Mouse (Mus musculus) heart, embryonic 14.5 days (tissue): ENCODE results near the gene Trpc4ap. TPM values are rescaled to one million over a fixed set of nuclear protein-coding genes. Genes with fewer than 3 reads are reported as not detected.

ENCODE experiments used
- ATAC-seq: fragments of 200-750 bp; cut with Nextera tagmentation; 2 replicates; pipeline ENCODE4 v1.8.0; 2017; ENCODE audit warnings: low read depth, moderate TSS enrichment; ENCODE audit not compliant: insufficient number of reproducible peaks, insufficient read depth, low FRiP score
- H3K27ac ChIP-seq, 2 experiments: fragments of 200-500 bp in 1 of 2; fragments of 300-500 bp in 1 of 2; sonication (generic) in 1 of 2; replicated peaks in 1 of 2; 2 replicates each; pipeline ENCODE4 v1.5.1; 2012 to 2014; ENCODE audit warnings: low read depth in 2 of 2, low read length in 2 of 2, control low read depth in 1 of 2, mild to moderate bottlenecking in 1 of 2, mixed read lengths in 1 of 2; ENCODE audit not compliant: control insufficient read depth in 1 of 2, insufficient read depth in 1 of 2
- H3K27me3 ChIP-seq: fragments of 300-500 bp; sonication (generic); 2 replicates; pipeline ENCODE4 v1.6.1; 2014; ENCODE audit warnings: mild to moderate bottlenecking, low read length, control low read depth; ENCODE audit not compliant: control insufficient read depth, insufficient read depth
- H3K36me3 ChIP-seq: fragments of 300-500 bp; sonication (generic); 2 replicates; pipeline ENCODE4 v1.6.1; 2014; ENCODE audit warnings: mild to moderate bottlenecking, control low read depth, low read length, mixed read lengths; ENCODE audit not compliant: control insufficient read depth, insufficient read depth
- H3K4me1 ChIP-seq, 2 experiments: fragments of 200-500 bp in 1 of 2; fragments of 300-500 bp in 1 of 2; sonication (generic) in 1 of 2; 2 replicates each; pipeline ENCODE4 v1.6.1; 2012 to 2014; ENCODE audit warnings: low read length in 2 of 2, control low read depth in 1 of 2, mixed read lengths in 1 of 2; ENCODE audit not compliant: control insufficient read depth in 2 of 2, insufficient read depth in 2 of 2
- H3K4me2 ChIP-seq: fragments of 300-500 bp; sonication (generic); 2 replicates; pipeline ENCODE4 v1.6.1; 2014; ENCODE audit warnings: mild to moderate bottlenecking, low read length
- H3K4me3 ChIP-seq, 2 experiments: fragments of 200-500 bp in 1 of 2; fragments of 300-500 bp in 1 of 2; sonication (generic) in 1 of 2; 2 replicates each; pipeline ENCODE4 v1.5.1; 2012 to 2014; ENCODE audit warnings: low read length in 2 of 2, mild to moderate bottlenecking in 2 of 2, control low read depth in 1 of 2, low read depth in 1 of 2, moderate library complexity in 1 of 2; ENCODE audit not compliant: control insufficient read depth in 1 of 2, insufficient read depth in 1 of 2
- H3K9ac ChIP-seq: fragments of 300-500 bp; sonication (generic); 2 replicates; pipeline ENCODE4 v1.6.1; 2014; ENCODE audit warnings: mild to moderate bottlenecking, low read length
- H3K9me3 ChIP-seq: fragments of 300-500 bp; sonication (generic); 2 replicates; pipeline ENCODE4 v1.6.1; 2016; ENCODE audit warnings: low read length, control low read depth; ENCODE audit not compliant: control insufficient read depth
- WGBS: fragments of 180-500 bp; shearing (Covaris S2); extraction: QIAGEN DNeasy Blood & Tissue Kit; methylation state at CpG from one replicate; pipeline ENCODE4 v1.1.7; 2014; 5-methylcytosine and 5-hydroxymethylcytosine counted together
- polyA plus RNA-seq: library from polyadenylated mRNA; unstranded; fragments of >200 nt; fragmentation: Nextera tagmentation; extraction: Ambion mirVana; gene quantifications from 2 replicates; pipeline ENCODE4 v1.2.1, GENCODE M21; 2014

The Trpc4ap gene
- polyA plus RNA-seq, 1 experiment from 2014 or later: 108 TPM

DNA sequence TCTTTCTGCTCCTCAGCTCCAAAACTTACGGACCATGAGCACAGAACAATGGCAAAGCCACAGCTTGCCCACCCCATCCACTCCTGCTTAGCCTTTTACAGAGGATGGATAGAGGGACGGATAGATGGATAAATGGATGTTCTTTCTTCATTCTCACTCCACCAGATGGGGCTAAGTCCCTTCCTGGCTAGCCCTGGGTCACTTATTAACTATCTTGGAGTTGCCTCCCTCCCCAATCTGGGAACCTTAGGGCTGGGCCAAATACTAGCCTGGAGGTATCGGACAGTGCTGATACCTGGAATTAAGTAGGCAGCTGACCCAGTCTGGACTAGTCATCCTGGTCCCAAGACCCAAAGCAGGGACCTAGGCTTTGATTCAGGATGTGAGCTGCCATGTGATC lies 88.5 kb downstream of the Trpc4ap start:
- Histone ChIP-seq H3K27ac (peak overlapping the region; percentile 88 to 94; a peak in 2 of 4 replicates), H3K4me1 (peaks cover 28 to 35% of the 10 kb centered on the region in 2 experiments), H3K4me2 (no peak overlapping the region), H3K27me3 (no peaks in the 10 kb centered on the region), H3K9me3 (no peaks in the 10 kb centered on the region), H3K36me3 (no peaks in the 10 kb centered on the region), H3K9ac (no peak overlapping the region), H3K4me3 (no peak overlapping the region)
- 44% methylated on average over 3 of the region's 3 CpGs for WGBS
- ATAC-seq: no peak; the same call in 1 of the 2 replicates

DNA sequence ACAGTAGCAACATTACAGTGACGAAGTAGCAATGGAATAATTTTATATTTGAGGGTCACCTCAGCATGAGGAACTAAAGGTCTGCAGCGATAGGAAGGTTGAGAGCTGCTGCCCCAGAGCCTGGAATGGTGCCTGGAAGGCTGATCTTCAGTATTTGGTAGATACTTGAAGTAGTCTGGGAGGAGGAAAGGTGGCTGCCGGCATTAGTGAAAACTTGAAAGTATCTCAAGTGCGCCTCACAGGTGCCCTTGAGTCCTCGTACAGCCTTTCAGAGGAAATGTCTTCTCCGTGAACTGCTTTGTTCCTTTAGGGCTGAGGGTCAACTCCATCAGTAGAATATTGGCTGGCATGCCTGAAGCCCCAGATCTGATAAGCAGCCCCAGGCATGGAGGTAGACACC lies 96.7 kb downstream of the Trpc4ap start:
- H3K4me1 ChIP-seq: peaks cover 11 to 15% of the 10 kb centered on the region in 2 experiments; a peak in 2 of 4 replicates
- H3K9me3 ChIP-seq: no peaks in the 10 kb centered on the region
- 70% methylated on average over 6 of the region's 6 CpGs for WGBS
- no peak overlapping the region for H3K4me3 ChIP-seq
- H3K9ac ChIP-seq: no peak overlapping the region
- no peak for ATAC-seq
- no peaks in the 10 kb centered on the region; the same call in 1 of the 2 replicates for H3K27me3 ChIP-seq
- H3K36me3 ChIP-seq: no peaks in the 10 kb centered on the region
- no peak overlapping the region for H3K4me2 ChIP-seq
- no peak overlapping the region for H3K27ac ChIP-seq

- peak overlapping the region; percentile 59 to 62 for H3K4me3 ChIP-seq
- no peaks in the 10 kb centered on the region for H3K9me3 ChIP-seq
- H3K9ac ChIP-seq: peak overlapping the region; percentile 85
- H3K4me2 ChIP-seq: peak overlapping the region; percentile 77
- H3K36me3 ChIP-seq: no peaks in the 10 kb centered on the region
- ATAC-seq: no peak
- WGBS: under 1% methylated on average over 9 of the region's 9 CpGs
- peaks cover 11 to 15% of the 10 kb centered on the region in 2 experiments; a peak in 2 of 4 replicates for H3K4me1 ChIP-seq
- H3K27me3 ChIP-seq: no peaks in the 10 kb centered on the region; the same call in 1 of the 2 replicates
- peak overlapping the region; percentile 24 to 51; a peak in 1 of 4 replicates for H3K27ac ChIP-seq
Observed at GRCm38 (mm10) chr2:155592854-155593283, 99.3 kb downstream of the Trpc4ap start.

DNA sequence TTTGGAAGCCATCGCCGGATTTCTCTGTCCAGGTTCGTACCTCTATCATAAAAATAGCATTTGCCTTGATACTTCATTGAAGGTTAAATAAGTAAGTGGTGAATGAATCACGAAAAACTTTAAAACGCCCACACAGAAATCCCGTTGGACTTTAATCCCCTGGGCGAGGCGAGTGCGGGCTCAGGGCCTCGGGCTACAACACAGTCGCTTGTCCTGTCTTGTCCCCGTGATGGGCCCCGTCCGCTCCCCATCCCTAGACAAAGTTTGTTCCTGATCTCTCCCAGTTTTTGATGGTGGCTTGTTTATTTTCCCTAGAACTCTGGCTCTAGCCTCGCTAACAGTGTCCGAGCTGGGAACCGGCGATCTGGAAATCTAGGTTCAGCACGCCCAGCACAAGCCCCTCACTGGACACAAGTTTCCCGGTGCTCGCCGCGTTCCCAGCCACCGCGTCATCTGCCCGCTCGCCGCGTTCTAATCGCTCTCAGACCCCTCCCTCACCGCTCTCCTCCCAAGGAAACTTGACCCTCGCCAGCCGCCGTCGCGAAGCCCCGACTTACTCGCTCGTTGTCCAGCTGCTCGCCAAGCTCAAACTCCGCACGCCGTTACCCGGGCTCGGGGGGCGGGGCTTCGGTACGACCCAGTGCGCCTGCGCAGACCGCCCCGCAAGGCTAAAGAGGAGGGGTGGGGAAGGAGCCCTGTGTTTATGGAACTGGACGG lies 99.9 kb downstream of the Trpc4ap start, which contains the start of gene Gss:
Gene Gss (minus strand): TSS at position 674 of the 717 bp plus-strand sequence.
- peaks cover 11 to 15% of the 10 kb centered on the region in 2 experiments; a peak in 2 of 4 replicates for H3K4me1 ChIP-seq
- H3K4me3 ChIP-seq: peak within 1 kb of the TSS; percentile 59 to 62
- no peaks in the 10 kb centered on the region; the same call in 1 of the 2 replicates for H3K27me3 ChIP-seq
- H3K9ac ChIP-seq: peak within 1 kb of the TSS; percentile 85
- peak within 1 kb of the TSS; percentile 81 to 90 for H3K27ac ChIP-seq
- H3K36me3 ChIP-seq: no peaks in the 10 kb centered on the region
- H3K4me2 ChIP-seq: peak within 1 kb of the TSS; percentile 77
- H3K9me3 ChIP-seq: no peaks in the 10 kb centered on the region
- ATAC-seq: peak; percentile 96
- under 1% methylated on average over 53 of the region's 53 CpGs for WGBS

DNA sequence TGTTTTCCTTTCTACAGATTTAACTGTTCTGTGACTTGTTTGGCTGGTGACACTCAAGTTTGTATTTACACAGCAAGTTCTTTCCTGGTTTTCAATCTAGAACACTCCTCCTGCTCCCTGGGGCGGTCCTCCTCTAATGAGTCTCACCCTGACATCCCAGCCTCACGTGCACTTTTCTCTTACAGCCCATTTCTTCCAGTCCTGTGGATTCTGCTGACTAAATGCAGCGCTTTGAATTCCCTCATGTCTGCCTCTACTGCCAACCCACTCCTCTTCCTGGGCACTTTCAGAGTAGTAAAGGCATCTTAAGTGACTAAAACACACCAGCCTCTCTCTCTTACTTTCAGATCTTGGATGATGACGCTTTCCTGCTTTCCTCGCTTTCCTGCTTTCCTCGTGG lies 100.5 kb downstream of the Trpc4ap start:
- peak overlapping the region; percentile 59 to 62 for H3K4me3 ChIP-seq
- H3K36me3 ChIP-seq: no peaks in the 10 kb centered on the region
- H3K27me3 ChIP-seq: no peaks in the 10 kb centered on the region; the same call in 1 of the 2 replicates
- no peak for ATAC-seq
- peaks cover 7 to 10% of the 10 kb centered on the region in 2 experiments; a peak in 2 of 4 replicates for H3K4me1 ChIP-seq
- H3K9me3 ChIP-seq: no peaks in the 10 kb centered on the region
- peak overlapping the region; percentile 77 for H3K4me2 ChIP-seq
- H3K9ac ChIP-seq: peak overlapping the region; percentile 85
- 5% methylated on average over 6 of the region's 6 CpGs for WGBS
- peak overlapping the region; percentile 81 to 90 for H3K27ac ChIP-seq

- no peak for ATAC-seq
- no peak overlapping the region for H3K9ac ChIP-seq
Observed at GRCm38 (mm10) chr2:155590876-155591275, 101.3 kb downstream of the Trpc4ap start.

GRCm38 (mm10) chr2:155589521-155589920 lies 102.7 kb downstream of the Trpc4ap start:
- 72% methylated on average over 6 of the region's 6 CpGs for WGBS
- H3K4me1 ChIP-seq: peaks cover 2 to 10% of the 10 kb centered on the region in 2 experiments; a peak in 1 of 4 replicates
- H3K9me3 ChIP-seq: no peaks in the 10 kb centered on the region
- no peaks in the 10 kb centered on the region for H3K27me3 ChIP-seq
- H3K36me3 ChIP-seq: no peaks in the 10 kb centered on the region
- no peak overlapping the region for H3K4me2 ChIP-seq
- H3K27ac ChIP-seq: no peak overlapping the region
- no peak for ATAC-seq
- no peak overlapping the region for H3K4me3 ChIP-seq
- H3K9ac ChIP-seq: no peak overlapping the region

More at GRCm38 (mm10) chr2:155590876-155591275, 101.3 kb downstream of the Trpc4ap start:
- Histone ChIP-seq H3K4me2 (no peak overlapping the region), H3K27me3 (no peaks in the 10 kb centered on the region; the same call in 1 of the 2 replicates), H3K27ac (no peak overlapping the region), H3K9me3 (no peaks in the 10 kb centered on the region), H3K36me3 (no peaks in the 10 kb centered on the region), H3K4me1 (peaks cover 2 to 10% of the 10 kb centered on the region in 2 experiments; a peak in 1 of 4 replicates), H3K4me3 (no peak overlapping the region)
- 88% methylated on average over 2 of the region's 2 CpGs for WGBS
